Mouse (Mus musculus): ENCODE data around the gene Plek. TPM values are rescaled to one million over a fixed set of nuclear protein-coding genes. Genes with fewer than 3 reads are reported as not detected.
A peak's percentile ranks its signal among the peaks of the same experiment; 100 is the strongest.

The Plek gene
- total RNA-seq, 2 experiments from 2014 or later, result 6.9 TPM

- Histone ChIP-seq H3K4me3 (no peak overlapping the region), H3K27ac (no peak overlapping the region)
- no peak for DNase-seq (ENCODE audit: low spot score in 2 of 2)
- no peak for TF ChIP-seq CTCF (conservative IDR thresholded peaks at IDR 0.05)
These were observed 95.9 kb downstream of the Plek start for GRCm38 (mm10) chr11:16956115-16956862.

- H3K27ac ChIP-seq, result no peak overlapping the region
- H3K4me3 ChIP-seq, result peak overlapping the region; percentile 77
- no peak for TF ChIP-seq CTCF (conservative IDR thresholded peaks at IDR 0.05)
- no peak for DNase-seq (ENCODE audit: low spot score in 2 of 2)
These were observed 100.5 kb downstream of the Plek start for GRCm38 (mm10) chr11:16951761-16952010.

- H3K4me3 ChIP-seq, result peak within 1 kb of the TSS; percentile 77
- TF ChIP-seq CTCF (conservative IDR thresholded peaks at IDR 0.05), result no peak
- DNase-seq (ENCODE audit: low spot score in 2 of 2), result peak; percentile 94 to 97
- H3K27ac ChIP-seq, result no peak within 1 kb of the TSS
These were observed 101.0 kb downstream of the Plek start, which contains the start of gene Fbxo48 for GRCm38 (mm10) chr11:16950976-16951760. Gene Fbxo48, plus strand, starts transcription at chr11:16951375.

- Histone ChIP-seq H3K27ac (no peak overlapping the region), H3K4me3 (peak overlapping the region; percentile 77)
- TF ChIP-seq CTCF (conservative IDR thresholded peaks at IDR 0.05), result no peak
- DNase-seq (ENCODE audit: low spot score in 2 of 2), result no peak
These were observed 101.8 kb downstream of the Plek start for GRCm38 (mm10) chr11:16950226-16950975.

- Histone ChIP-seq H3K27ac (no peak overlapping the region), H3K4me3 (no peak overlapping the region)
- peak in 1 of 2 experiments; percentile 40 for DNase-seq (ENCODE audit: low spot score in 2 of 2)
- peak; percentile 87 for TF ChIP-seq CTCF (conservative IDR thresholded peaks at IDR 0.05)
These were observed 103.4 kb downstream of the Plek start for GRCm38 (mm10) chr11:16948756-16949155.

- DNase-seq (ENCODE audit: low spot score in 2 of 2), result no peak
- H3K27ac ChIP-seq, result no peak overlapping the region
- TF ChIP-seq CTCF (conservative IDR thresholded peaks at IDR 0.05), result no peak
- H3K4me3 ChIP-seq, result no peak overlapping the region
These were observed 109.2 kb downstream of the Plek start for GRCm38 (mm10) chr11:16943016-16943415.

- Histone ChIP-seq H3K4me3 (no peak overlapping the region), H3K27ac (peak overlapping the region; percentile 46; the same call in 1 of the 2 replicates)
- TF ChIP-seq CTCF (conservative IDR thresholded peaks at IDR 0.05), result no peak
- no peak for DNase-seq (ENCODE audit: low spot score in 2 of 2)
These were observed 110.2 kb downstream of the Plek start for GRCm38 (mm10) chr11:16941973-16942452.

- DNase-seq (ENCODE audit: low spot score in 2 of 2), result peak in 1 of 2 experiments; percentile 16
- peak overlapping the region; percentile 46; the same call in 1 of the 2 replicates for H3K27ac ChIP-seq
These were observed 110.9 kb downstream of the Plek start for GRCm38 (mm10) chr11:16941103-16941793.

GRCm38 (mm10) chr11:16935577-16936236 is 116.5 kb downstream of the Plek start:
- no peak for TF ChIP-seq CTCF (conservative IDR thresholded peaks at IDR 0.05)
- no peak for DNase-seq (ENCODE audit: low spot score in 2 of 2)
- Histone ChIP-seq H3K27ac (no peak overlapping the region), H3K4me3 (no peak overlapping the region)

More at GRCm38 (mm10) chr11:16941103-16941793, 110.9 kb downstream of the Plek start:
- TF ChIP-seq CTCF (conservative IDR thresholded peaks at IDR 0.05), result peak; percentile 22; the same call in 1 of the 2 replicates
- no peak overlapping the region for H3K4me3 ChIP-seq

- TF ChIP-seq CTCF (conservative IDR thresholded peaks at IDR 0.05), result no peak
- Histone ChIP-seq H3K27ac (no peak overlapping the region), H3K4me3 (no peak overlapping the region)
- no peak for DNase-seq (ENCODE audit: low spot score in 2 of 2)
These were observed 120.0 kb downstream of the Plek start for GRCm38 (mm10) chr11:16932159-16932558.

Other genes starting within 250 kb of the Plek start
- gene Fbxo48, start 101.0 kb downstream of the Plek start, total RNA-seq (2021), result 1 to 10 TPM; 1.7 to 2.7 TPM
- gene Cnrip1, start 795 bp downstream of the Plek start, total RNA-seq (2021), result 100 to 1,000 TPM; 123 to 124 TPM
- 100 to 1,000 TPM; 877 to 906 TPM for gene Ppp3r1, start 106.9 kb upstream of the Plek start, total RNA-seq (2021)
- 10 to 100 TPM in 1 of 2 experiments, 1 to 10 TPM in 1; 9.5 to 10.2 TPM for gene Wdr92, start 129.7 kb upstream of the Plek start, total RNA-seq (2021)
- gene Pno1, start 159.2 kb upstream of the Plek start, total RNA-seq (2021), result 10 to 100 TPM; 27.6 TPM
- gene C1d, start 205.2 kb upstream of the Plek start, total RNA-seq (2021), result 10 to 100 TPM; 44.8 to 50.8 TPM

Measured in layer of hippocampus, adult 2 months (tissue).